Mouse (Mus musculus): ENCODE data around the gene Tnrc6c. TPM values are rescaled to one million over a fixed set of nuclear protein-coding genes. Genes with fewer than 3 reads are reported as not detected.

Tnrc6c gene
- total RNA-seq, 2 experiments from 2014 or later, result 16.5 to 18.1 TPM

GRCm38 (mm10) chr11:117666563-117666962, 12.5 kb downstream of the Tnrc6c start:
- no peak for DNase-seq
- intact Hi-C loops (cut with DNase I; ENCODE audit: low total_unique reads), result no loop called here

- intact Hi-C loops (cut with DNase I; ENCODE audit: low total_unique reads), result no loop called here
- DNase-seq, result no peak
Observed at GRCm38 (mm10) chr11:117667152-117667551, 13.1 kb downstream of the Tnrc6c start.

GRCm38 (mm10) chr11:117667825-117668224, 13.7 kb downstream of the Tnrc6c start:
- no peak for DNase-seq
- intact Hi-C loops (cut with DNase I; ENCODE audit: low total_unique reads), result no loop called here

GRCm38 (mm10) chr11:117671626-117672025, 17.5 kb downstream of the Tnrc6c start:
- DNase-seq, result no peak
- intact Hi-C loops (cut with DNase I; ENCODE audit: low total_unique reads), result no loop called here

DNA sequence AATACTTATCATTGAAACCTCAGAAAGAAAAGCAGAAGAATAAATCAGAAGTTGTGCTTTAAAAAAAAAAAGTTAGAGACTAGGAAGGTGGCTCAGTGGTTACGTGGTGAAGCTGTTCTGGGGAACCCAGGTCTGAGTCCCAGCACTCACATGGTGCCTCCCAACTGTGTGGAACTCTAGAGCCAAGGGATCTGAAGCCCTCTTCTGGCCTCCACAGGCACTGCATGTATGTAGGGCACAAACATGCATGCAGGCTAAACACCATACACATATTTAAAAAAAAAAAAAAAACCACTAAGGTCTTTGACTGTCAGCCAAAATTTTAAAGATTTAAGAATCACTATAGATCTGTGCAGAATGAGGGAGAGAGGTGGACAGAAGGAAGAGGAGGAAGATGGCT, 20.4 kb downstream of the Tnrc6c start:
- intact Hi-C loops (cut with DNase I; ENCODE audit: low total_unique reads), result no loop called here
- DNase-seq, result no peak

DNA sequence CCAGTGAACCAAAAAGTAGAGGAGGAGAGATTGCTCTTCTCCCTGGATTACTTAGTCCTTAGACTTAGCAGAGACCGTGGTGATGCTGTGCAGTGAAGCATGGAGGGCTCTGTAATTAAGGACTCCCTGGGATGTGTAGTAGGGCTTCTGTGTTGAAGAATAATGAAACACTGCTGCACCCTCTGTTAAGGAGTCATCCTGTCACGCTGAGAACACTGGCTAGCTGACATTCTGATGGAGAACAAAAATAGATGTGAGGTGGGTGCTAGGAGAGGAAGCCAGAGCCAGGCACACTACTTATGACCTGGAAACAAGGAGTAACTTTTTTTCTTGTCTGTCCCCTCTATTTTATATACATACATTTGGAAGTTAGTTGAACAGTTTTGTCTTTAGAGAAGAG, 22.6 kb downstream of the Tnrc6c start:
- intact Hi-C loops (cut with DNase I; ENCODE audit: low total_unique reads), result no loop called here
- DNase-seq, result no peak

DNA sequence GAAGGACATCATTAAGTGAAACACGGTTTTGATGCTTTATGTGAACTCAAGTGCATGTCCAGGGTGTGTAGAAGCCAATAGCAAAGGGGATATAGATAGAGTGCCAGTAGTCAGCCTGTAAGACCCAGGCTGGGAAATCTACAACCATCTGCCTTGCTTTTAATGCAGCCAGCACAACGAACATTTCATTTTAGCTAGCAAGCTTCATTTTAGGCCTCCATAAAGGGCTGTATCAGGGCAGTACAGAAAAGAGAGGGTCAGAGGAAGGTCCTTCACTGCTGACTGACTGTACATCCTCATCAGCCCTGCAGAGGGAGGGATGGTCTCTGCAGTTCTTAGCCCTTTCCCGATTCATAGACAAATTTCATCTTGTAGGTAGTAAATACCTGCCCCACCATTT, 23.0 kb downstream of the Tnrc6c start:
- no peak for DNase-seq
- intact Hi-C loops (cut with DNase I; ENCODE audit: low total_unique reads), result no loop called here

GRCm38 (mm10) chr11:117677594-117677993, 23.5 kb downstream of the Tnrc6c start:
- intact Hi-C loops (cut with DNase I; ENCODE audit: low total_unique reads), result no loop called here
- no peak for DNase-seq

DNA sequence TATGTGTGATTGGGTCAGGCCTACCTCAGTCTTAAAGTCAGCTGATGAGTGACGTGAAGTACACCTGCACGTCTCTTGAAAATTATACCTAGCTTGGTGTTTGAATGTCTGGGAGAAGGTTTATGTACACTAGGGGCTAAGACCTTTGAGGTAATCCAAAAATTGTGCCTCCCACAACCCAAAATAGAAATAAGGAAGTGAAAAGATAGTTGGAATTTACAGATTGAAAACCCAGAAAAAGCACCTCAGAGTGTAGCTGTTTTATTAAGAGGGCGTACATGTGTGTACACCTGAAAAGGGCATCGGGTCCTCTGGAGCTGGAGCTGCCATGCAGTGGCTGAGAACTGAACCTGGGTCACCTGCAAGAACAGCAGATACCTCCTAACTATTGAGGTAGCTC, 24.1 kb downstream of the Tnrc6c start:
- intact Hi-C loops (cut with DNase I; ENCODE audit: low total_unique reads), result no loop called here
- no peak for DNase-seq

DNA sequence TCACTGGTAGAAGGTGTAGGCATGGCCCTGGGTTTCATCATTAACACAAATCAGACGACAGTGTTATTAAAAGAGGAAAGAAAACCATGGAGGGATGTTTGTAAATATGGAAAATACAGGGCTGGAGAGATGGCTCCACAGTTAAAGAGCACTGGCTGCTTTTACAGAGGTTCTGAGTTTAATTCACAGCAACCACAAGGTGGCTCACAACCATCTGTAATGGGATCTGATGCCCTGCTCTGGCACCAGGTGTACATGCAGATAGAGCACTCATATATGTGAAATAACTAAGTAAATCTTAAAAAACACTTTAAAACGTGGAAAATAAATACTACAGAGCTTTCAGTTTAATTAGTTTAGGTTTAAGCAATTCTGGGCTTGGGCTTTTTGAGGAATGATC, 24.7 kb downstream of the Tnrc6c start:
- intact Hi-C loops (cut with DNase I; ENCODE audit: low total_unique reads), result no loop called here
- no peak for DNase-seq

DNA sequence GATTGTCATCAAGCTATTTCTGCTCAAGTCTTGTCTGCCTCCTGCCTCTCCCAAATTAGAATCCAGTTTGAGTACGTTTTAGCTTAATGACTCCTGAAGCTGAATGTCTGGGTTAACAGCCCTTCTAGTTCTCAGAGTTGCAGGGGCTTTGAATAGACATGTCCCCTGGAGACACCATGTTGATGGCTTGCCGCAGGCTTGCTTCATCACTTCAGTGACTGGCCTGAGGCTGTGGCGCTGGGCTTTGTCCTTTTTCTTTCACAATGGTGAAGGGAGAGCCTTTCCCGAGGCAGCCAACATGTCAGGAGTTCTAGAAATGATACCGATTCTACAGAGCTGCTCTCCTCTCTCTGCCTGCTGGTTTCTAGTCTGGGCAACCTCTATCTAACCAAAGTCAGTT, 30.6 kb downstream of the Tnrc6c start:
- intact Hi-C loops (cut with DNase I; ENCODE audit: low total_unique reads), result no loop called here

DNA sequence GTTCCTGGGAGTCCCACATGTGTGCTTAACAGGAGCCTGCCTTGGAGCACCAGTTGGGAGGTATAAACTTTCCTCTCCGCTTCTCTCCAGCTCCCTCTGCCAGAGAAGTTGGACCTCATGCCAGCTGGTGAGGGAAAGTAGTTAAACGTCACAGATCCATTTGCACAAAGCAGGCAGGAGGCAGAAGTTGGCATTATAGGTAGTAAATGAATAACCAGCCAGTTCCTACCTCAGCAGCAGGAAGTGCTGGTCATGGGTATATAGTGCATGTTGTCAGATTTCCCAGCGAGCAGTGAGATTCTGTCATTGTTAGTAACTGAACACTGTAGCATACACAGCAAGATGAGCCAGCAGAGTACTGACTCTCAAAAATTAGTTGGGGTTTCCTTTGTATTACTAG, 31.4 kb downstream of the Tnrc6c start:
- peak; percentile 47 for DNase-seq
- intact Hi-C loops (cut with DNase I; ENCODE audit: low total_unique reads), result no loop called here

More for the DNA sequence above, 30.6 kb downstream of the Tnrc6c start:
- DNase-seq, result no peak

DNA sequence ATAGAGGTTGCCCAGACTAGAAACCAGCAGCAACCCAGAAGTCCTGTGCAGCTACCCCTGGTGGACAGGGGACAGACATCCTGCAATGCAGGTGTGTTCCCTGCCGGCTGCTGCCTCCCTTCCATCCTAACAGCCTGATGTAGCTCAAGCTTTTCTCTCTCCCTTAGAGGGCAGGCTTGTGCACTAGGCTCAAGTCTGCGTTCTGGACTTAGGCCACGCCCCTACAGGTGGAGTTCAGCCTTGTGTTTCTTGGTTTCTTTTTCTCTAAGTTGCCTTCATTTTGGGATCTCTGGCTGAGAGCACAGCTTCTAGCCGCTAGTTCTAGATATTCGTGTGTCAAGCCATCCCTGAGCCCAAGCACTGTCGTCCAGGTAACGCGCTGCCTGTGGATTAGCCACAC, 31.9 kb downstream of the Tnrc6c start:
- DNase-seq, result no peak
- intact Hi-C loops (cut with DNase I; ENCODE audit: low total_unique reads), result no loop called here

DNA sequence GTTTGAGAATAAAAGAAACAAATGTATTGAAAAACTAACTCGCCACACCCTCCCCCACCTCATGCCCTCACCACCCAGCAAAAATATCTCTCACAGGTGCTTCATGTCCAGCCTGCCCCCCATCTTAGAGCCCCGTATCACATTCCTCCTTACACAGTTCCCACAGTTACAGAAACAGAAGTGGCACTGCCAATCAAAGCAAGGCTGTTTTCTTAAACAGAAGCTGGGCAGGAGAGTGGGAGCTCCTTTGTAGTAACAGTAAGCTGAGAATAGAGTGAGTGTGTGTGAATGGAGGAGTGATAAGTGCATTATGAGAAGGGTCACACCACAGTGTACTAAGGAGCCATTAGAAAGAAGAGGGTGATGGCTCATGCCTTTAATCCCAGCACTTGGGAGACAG, 34.5 kb downstream of the Tnrc6c start:
- no peak for DNase-seq
- intact Hi-C loops (cut with DNase I; ENCODE audit: low total_unique reads), result no loop called here

GRCm38 (mm10) chr11:117691311-117691710, 37.2 kb downstream of the Tnrc6c start:
- no peak for DNase-seq
- intact Hi-C loops (cut with DNase I; ENCODE audit: low total_unique reads), result no loop called here

DNA sequence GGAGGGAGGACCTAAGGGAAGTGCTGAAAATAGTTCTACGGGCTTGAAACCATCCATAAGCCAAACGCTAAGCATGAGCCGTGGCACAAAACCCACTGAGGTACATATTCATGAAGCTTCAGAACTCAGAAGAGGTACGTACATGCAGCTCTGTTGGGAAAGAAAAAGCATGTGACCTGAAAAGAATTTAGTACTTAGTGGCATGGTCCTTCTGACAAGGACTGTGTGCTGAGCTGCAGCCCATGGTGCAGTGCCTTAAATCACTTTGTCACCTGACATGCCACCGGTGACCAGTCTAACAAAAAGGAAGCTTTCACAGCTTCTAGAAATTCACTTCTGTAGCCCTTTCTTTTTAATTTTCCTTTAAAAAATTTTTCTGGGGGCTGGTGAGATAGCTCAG, 40.0 kb downstream of the Tnrc6c start:
- intact Hi-C loops (cut with DNase I; ENCODE audit: low total_unique reads), result no loop called here
- DNase-seq, result no peak

DNA sequence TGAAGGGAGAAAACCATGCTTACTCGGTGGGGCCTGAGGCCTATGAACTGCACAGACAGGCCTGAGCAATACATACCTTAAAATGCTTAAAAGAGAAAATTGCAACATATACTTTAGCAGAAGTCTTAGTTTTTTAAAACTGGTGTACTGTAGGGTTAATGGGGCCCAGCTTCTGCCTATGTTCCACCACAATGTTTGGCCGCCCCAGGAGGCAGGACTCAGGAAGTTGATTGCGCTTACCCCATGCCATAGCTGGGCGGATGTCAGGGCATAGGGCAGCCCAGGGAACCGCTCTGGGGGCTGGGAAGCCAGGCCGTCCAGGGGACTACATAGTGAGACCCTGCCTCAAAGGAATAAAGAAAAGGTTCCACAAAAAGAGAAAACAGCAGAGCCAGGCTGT, 42.5 kb downstream of the Tnrc6c start:
- intact Hi-C loops (cut with DNase I; ENCODE audit: low total_unique reads), result no loop called here
- DNase-seq, result no peak

GRCm38 (mm10) chr11:117700871-117701270, 46.8 kb downstream of the Tnrc6c start:
- intact Hi-C loops (cut with DNase I; ENCODE audit: low total_unique reads), result no loop called here
- DNase-seq, result no peak

DNA sequence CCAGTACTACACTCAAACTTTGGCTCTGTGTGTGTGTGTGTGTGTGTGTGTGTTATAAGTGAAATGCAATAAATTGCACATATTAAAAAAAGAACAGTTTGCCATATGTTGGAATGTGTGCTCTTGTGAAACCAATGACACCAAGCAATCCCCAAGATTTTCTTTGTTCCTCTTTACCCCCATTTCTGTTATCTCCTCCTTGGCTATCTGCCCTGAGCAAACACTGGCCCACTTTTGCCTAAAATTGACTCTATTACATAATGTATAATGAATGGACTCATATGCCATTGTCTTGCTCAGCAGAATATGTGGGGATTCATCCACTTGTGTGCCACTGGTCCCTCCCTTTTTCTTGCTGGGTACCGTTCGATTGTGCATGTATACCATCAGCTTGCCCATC, 52.2 kb downstream of the Tnrc6c start:
- no peak for DNase-seq
- intact Hi-C loops (cut with DNase I; ENCODE audit: low total_unique reads), result no loop called here

GRCm38 (mm10) chr11:117707238-117707637, 53.1 kb downstream of the Tnrc6c start:
- intact Hi-C loops (cut with DNase I; ENCODE audit: low total_unique reads), result no loop called here
- DNase-seq, result no peak

GRCm38 (mm10) chr11:117709308-117709707, 55.2 kb downstream of the Tnrc6c start:
- DNase-seq, result peak; percentile 43
- intact Hi-C loops (cut with DNase I; ENCODE audit: low total_unique reads), result no loop called here

GRCm38 (mm10) chr11:117710815-117711294, 56.8 kb downstream of the Tnrc6c start:
- no peak for DNase-seq
- intact Hi-C loops (cut with DNase I; ENCODE audit: low total_unique reads), result loop anchor here (5.0 kb wide), 2 partner anchors 76 to 111 kb away; no protein-coding TSS in a partner anchor

All from gastrocnemius, postnatal 14 days (tissue).